Mouse (Mus musculus) C2C12 (cell line): ENCODE data around the gene Naaladl2.

ENCODE experiments used
- CEBPB ChIP-seq: IDR thresholded peaks from one replicate; pipeline ENCODE4 v1.6.1; 2011; ENCODE audit warnings: low read depth, mild to moderate bottlenecking, control low read depth, moderate library complexity
- CTCF ChIP-seq: IDR thresholded peaks from one replicate; pipeline ENCODE4 v1.5.1; 2011; ENCODE audit not compliant: control insufficient read depth, insufficient read depth, insufficient read length
- MAX ChIP-seq: IDR thresholded peaks from one replicate; pipeline ENCODE4 v1.6.1; 2011; ENCODE audit warnings: mild to moderate bottlenecking, control low read depth
- USF1 ChIP-seq: IDR thresholded peaks from one replicate; pipeline ENCODE4 v1.6.1; 2011; ENCODE audit warnings: low read depth, mild to moderate bottlenecking, control low read depth, moderate library complexity

GRCm38 (mm10) chr3:25143111-25143510 lies 950 bp downstream of the Naaladl2 start:
- TF ChIP-seq USF1 (no peak), CTCF (no peak), CEBPB (no peak), MAX (no peak)
